ENCODE assay signal across 13 mouse cellular contexts in the genomic region with DNA sequence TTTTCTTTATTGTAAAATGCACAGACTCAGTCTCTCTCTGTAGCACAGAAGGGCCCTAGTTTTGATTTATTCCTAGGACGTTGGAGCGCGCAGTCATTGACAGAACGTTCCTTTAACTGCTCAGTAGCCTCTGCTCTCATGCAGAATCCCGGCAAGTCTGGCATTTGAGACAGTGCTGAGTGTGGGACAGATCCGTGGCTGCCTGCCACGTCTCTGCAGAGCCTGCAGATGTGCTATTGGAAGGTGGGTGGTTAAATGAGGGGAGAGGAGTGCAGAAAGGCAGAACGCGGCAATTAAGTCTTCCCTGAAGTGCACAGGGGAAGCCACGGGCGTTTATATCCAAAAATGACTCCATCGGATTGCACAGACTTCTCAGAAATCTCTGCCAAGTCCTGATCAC.
DNase-seq lines count a peak whose midpoint lies in the region; ATAC-seq and TF ChIP-seq lines count a peak whose summit lies in the region.
"Had no signal": no experiment of that assay in that cellular context is flagged by ENCODE, and none has a peak within 500 bp of the region (broad histone marks: within the 10 kb centered on the region; RNA-seq: fewer than 3 reads in every experiment).

No protein-coding gene starts in this region.

- H3K27ac ChIP-seq in hindbrain, embryonic 14.5 days = no peak overlapping the region
- no peak overlapping the region for H3K27ac ChIP-seq in hindbrain, embryonic 10.5 days
- H3K27ac ChIP-seq in hindbrain, postnatal 0 days = no peak overlapping the region
- no peak overlapping the region for H3K27ac ChIP-seq in intestine, embryonic 15.5 days
- H3K27ac ChIP-seq: embryonic facial prominence, embryonic 13.5 days; lung, embryonic 15.5 days had no signal

- peak; percentile 56 to 71 for DNase-seq in cerebellum, postnatal 10 days
- DNase-seq in cerebellum, adult 18-20 months = no peak
- DNase-seq in hindbrain, embryonic 14.5 days (ENCODE audit: low spot score) = peak; percentile 38
- no peak for DNase-seq in hindbrain, embryonic 10.5 days (ENCODE audit: low spot score)
- DNase-seq in hindbrain, postnatal 0 days (ENCODE audit: low spot score) = peak; percentile 65
- DNase-seq in left cerebral cortex, postnatal 4 days = peak; percentile 48
- no peak for DNase-seq in gastrocnemius, postnatal 10 days
- DNase-seq: spleen, adult 18-20 months; thymus, postnatal 36 days had no signal

- H3K4me2 ChIP-seq in hindbrain, embryonic 14.5 days (replicated peaks) = no peak overlapping the region
- peak overlapping the region; percentile 1; the same call in 1 of the 2 replicates for H3K4me2 ChIP-seq in hindbrain, postnatal 0 days (ENCODE audit: low read depth, low read length)
- H3K4me2 ChIP-seq in intestine, embryonic 15.5 days (replicated peaks) = no peak overlapping the region
- H3K4me2 ChIP-seq: embryonic facial prominence, embryonic 13.5 days; lung, embryonic 15.5 days had no signal

- H3K9me3 ChIP-seq in hindbrain, embryonic 14.5 days (ENCODE audit: control insufficient read depth, low read length) = no peaks in the 10 kb centered on the region
- H3K9me3 ChIP-seq in hindbrain, embryonic 10.5 days = no peaks in the 10 kb centered on the region
- no peaks in the 10 kb centered on the region for H3K9me3 ChIP-seq in hindbrain, postnatal 0 days (ENCODE audit: low read length)
- H3K9me3 ChIP-seq in intestine, embryonic 15.5 days = no peaks in the 10 kb centered on the region
- H3K9me3 ChIP-seq: embryonic facial prominence, embryonic 13.5 days; G1E; lung, embryonic 15.5 days had no signal

- intact Hi-C loops in left cerebral cortex, postnatal 4 days (cut with DNase I) = no loop called here

- peak; percentile 66; the same call in 1 of the 2 replicates for ATAC-seq in hindbrain, embryonic 14.5 days (ENCODE audit: low FRiP score)
- ATAC-seq in hindbrain, postnatal 0 days = peak; percentile 74; the same call in 1 of the 2 replicates
- ATAC-seq in intestine, embryonic 15.5 days = no peak

- no peak overlapping the region for H3K9ac ChIP-seq in hindbrain, embryonic 14.5 days
- no peak overlapping the region for H3K9ac ChIP-seq in hindbrain, postnatal 0 days (replicated peaks; ENCODE audit: low read length)
- H3K9ac ChIP-seq in intestine, embryonic 15.5 days = no peak overlapping the region
- H3K9ac ChIP-seq: embryonic facial prominence, embryonic 13.5 days; lung, embryonic 15.5 days had no signal

- H3K36me3 ChIP-seq in hindbrain, embryonic 14.5 days (replicated peaks; ENCODE audit: control insufficient read depth, insufficient read depth) = no peaks in the 10 kb centered on the region
- H3K36me3 ChIP-seq in hindbrain, embryonic 10.5 days = no peaks in the 10 kb centered on the region
- no peaks in the 10 kb centered on the region for H3K36me3 ChIP-seq in hindbrain, postnatal 0 days (ENCODE audit: insufficient read depth, low read length)
- H3K36me3 ChIP-seq in intestine, embryonic 15.5 days = no peaks in the 10 kb centered on the region
- H3K36me3 ChIP-seq: embryonic facial prominence, embryonic 13.5 days; G1E; lung, embryonic 15.5 days had no signal

- no peak for TF ChIP-seq CTCF in hindbrain, postnatal 0 days (IDR thresholded peaks at IDR 0.05; ENCODE audit: low read depth)

- no peak overlapping the region for H3K4me3 ChIP-seq in hindbrain, embryonic 14.5 days (replicated peaks; ENCODE audit: low read length)
- H3K4me3 ChIP-seq in hindbrain, embryonic 10.5 days = no peak overlapping the region
- no peak overlapping the region for H3K4me3 ChIP-seq in hindbrain, postnatal 0 days (ENCODE audit: low read length)
- H3K4me3 ChIP-seq in intestine, embryonic 15.5 days (replicated peaks) = no peak overlapping the region
- H3K4me3 ChIP-seq: embryonic facial prominence, embryonic 13.5 days; lung, embryonic 15.5 days had no signal

- no peaks in the 10 kb centered on the region for H3K4me1 ChIP-seq in hindbrain, embryonic 14.5 days (replicated peaks; ENCODE audit: control insufficient read depth, insufficient read depth, low read length)
- no peaks in the 10 kb centered on the region for H3K4me1 ChIP-seq in hindbrain, embryonic 10.5 days (replicated peaks)
- H3K4me1 ChIP-seq in hindbrain, postnatal 0 days (ENCODE audit: insufficient read depth, low read length) = no peaks in the 10 kb centered on the region
- no peaks in the 10 kb centered on the region for H3K4me1 ChIP-seq in intestine, embryonic 15.5 days (replicated peaks)
- H3K4me1 ChIP-seq: lung, embryonic 15.5 days had no signal

- 75% methylated on average over 12 of the region's 12 CpGs for WGBS in hindbrain, embryonic 14.5 days
- WGBS in hindbrain, embryonic 10.5 days = 92% methylated on average over 12 of the region's 12 CpGs
- 48% methylated on average over 12 of the region's 12 CpGs for WGBS in hindbrain, postnatal 0 days
- 68% methylated on average over 12 of the region's 12 CpGs for WGBS in intestine, embryonic 15.5 days

- H3K27me3 ChIP-seq in hindbrain, embryonic 14.5 days (ENCODE audit: control insufficient read depth, insufficient read depth, low read length) = no peaks in the 10 kb centered on the region
- no peaks in the 10 kb centered on the region for H3K27me3 ChIP-seq in hindbrain, embryonic 10.5 days (ENCODE audit: insufficient read depth, poor library complexity, severe bottlenecking)
- no peaks in the 10 kb centered on the region for H3K27me3 ChIP-seq in hindbrain, postnatal 0 days (ENCODE audit: insufficient read depth, low read length)
- no peaks in the 10 kb centered on the region for H3K27me3 ChIP-seq in intestine, embryonic 15.5 days (replicated peaks)
- H3K27me3 ChIP-seq: embryonic facial prominence, embryonic 13.5 days; lung, embryonic 15.5 days had no signal

Comparison
In these comparisons a context has a peak if more than half of its experiments do, and no peak if none do; other contexts are left out.
1. DNase-seq: peak in cerebellum, postnatal 10 days (2 of 2), hindbrain, embryonic 14.5 days (single experiment), hindbrain, postnatal 0 days (single experiment) and left cerebral cortex, postnatal 4 days (single experiment); none in cerebellum, adult 18-20 months (0 of 2), hindbrain, embryonic 10.5 days (single experiment) and gastrocnemius, postnatal 10 days (single experiment).